Mouse (Mus musculus) kidney, embryonic 14.5 days (tissue): Measurements from ENCODE around the gene Zfp281. TPM values are rescaled to one million over a fixed set of nuclear protein-coding genes. Genes with fewer than 3 reads are reported as not detected.
A peak's percentile ranks its signal among the peaks of the same experiment; 100 is the strongest.

Experiments used
- ATAC-seq: fragments of 200-750 bp; cut with Nextera tagmentation; 2 replicates; pipeline ENCODE4 v1.8.0; 2017; ENCODE audit warnings: moderate number of reproducible peaks, mild to moderate bottlenecking, moderate TSS enrichment, moderate library complexity; ENCODE audit not compliant: low FRiP score, low TSS enrichment
- H3K27ac ChIP-seq: fragments of 300-500 bp; sonication (generic); 2 replicates; pipeline ENCODE4 v1.5.1; 2014; ENCODE audit warnings: low read depth, mild to moderate bottlenecking, low read length, moderate library complexity, mixed read lengths
- H3K27me3 ChIP-seq: fragments of 300-500 bp; sonication (generic); 2 replicates; pipeline ENCODE4 v1.6.1; 2014; ENCODE audit warnings: mild to moderate bottlenecking, low read length; ENCODE audit not compliant: control insufficient read depth, insufficient read depth
- H3K36me3 ChIP-seq: fragments of 300-500 bp; sonication (generic); 2 replicates; pipeline ENCODE4 v1.6.1; 2014; ENCODE audit warnings: low read length, mixed read lengths; ENCODE audit not compliant: control insufficient read depth, insufficient read depth
- H3K4me1 ChIP-seq: fragments of 300-500 bp; sonication (generic); 2 replicates; pipeline ENCODE4 v1.6.1; 2014; ENCODE audit warnings: low read length, mixed read lengths; ENCODE audit not compliant: control insufficient read depth, insufficient read depth
- H3K4me2 ChIP-seq: fragments of 300-500 bp; sonication (generic); replicated peaks from 2 replicates; pipeline ENCODE4 v1.6.1; 2014; ENCODE audit warnings: low read depth, mild to moderate bottlenecking, low read length
- H3K4me3 ChIP-seq: fragments of 300-500 bp; sonication (generic); 2 replicates; pipeline ENCODE4 v1.5.1; 2014; ENCODE audit warnings: mild to moderate bottlenecking, low read length
- H3K9ac ChIP-seq: fragments of 300-500 bp; sonication (generic); 2 replicates; pipeline ENCODE4 v1.6.1; 2014; ENCODE audit warnings: low read depth, mild to moderate bottlenecking, low read length, moderate library complexity
- H3K9me3 ChIP-seq: fragments of 300-500 bp; sonication (generic); 2 replicates; pipeline ENCODE4 v1.6.1; 2016; ENCODE audit warnings: low read length; ENCODE audit not compliant: control insufficient read depth
- WGBS: fragments of 180-500 bp; shearing (Covaris S2); extraction: QIAGEN DNeasy Blood & Tissue Kit; methylation state at CpG from one replicate; pipeline ENCODE4 v1.1.7; 2014; 5-methylcytosine and 5-hydroxymethylcytosine counted together
- polyA plus RNA-seq: library from polyadenylated mRNA; unstranded; fragments of >200 nt; fragmentation: Nextera tagmentation; extraction: Ambion mirVana; gene quantifications from 2 replicates; pipeline ENCODE4 v1.2.1, GENCODE M21; 2014

Zfp281 gene
- polyA plus RNA-seq, 1 experiment from 2014 or later = 26.1 TPM

DNA sequence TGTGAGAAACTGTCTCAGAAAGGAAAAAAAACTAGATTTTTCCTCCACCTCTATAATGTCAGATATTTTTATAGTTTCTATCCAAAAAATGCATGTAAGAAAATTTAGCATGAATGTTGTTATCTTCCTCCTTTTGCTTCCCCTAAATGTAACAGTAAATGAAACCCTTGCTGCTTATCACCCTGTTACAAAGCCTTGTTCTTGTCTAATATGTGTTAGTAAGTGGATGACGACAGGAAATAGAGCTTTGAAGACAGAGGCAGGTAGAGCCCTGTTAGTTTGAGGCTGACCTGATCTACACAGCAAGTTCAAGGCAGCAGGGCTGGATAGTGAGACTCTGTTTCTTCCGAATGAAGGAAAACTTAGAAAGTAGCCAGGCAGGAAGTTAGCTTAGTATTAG lies 14.5 kb downstream of the Zfp281 start:
- ATAC-seq = no peak
- 78% methylated on average over 2 of the region's 2 CpGs for WGBS
- Histone ChIP-seq H3K4me3 (no peak overlapping the region), H3K27ac (no peak overlapping the region), H3K36me3 (no peaks in the 10 kb centered on the region), H3K9me3 (no peaks in the 10 kb centered on the region), H3K4me1 (no peaks in the 10 kb centered on the region), H3K27me3 (no peaks in the 10 kb centered on the region), H3K4me2 (no peak overlapping the region), H3K9ac (no peak overlapping the region)

DNA sequence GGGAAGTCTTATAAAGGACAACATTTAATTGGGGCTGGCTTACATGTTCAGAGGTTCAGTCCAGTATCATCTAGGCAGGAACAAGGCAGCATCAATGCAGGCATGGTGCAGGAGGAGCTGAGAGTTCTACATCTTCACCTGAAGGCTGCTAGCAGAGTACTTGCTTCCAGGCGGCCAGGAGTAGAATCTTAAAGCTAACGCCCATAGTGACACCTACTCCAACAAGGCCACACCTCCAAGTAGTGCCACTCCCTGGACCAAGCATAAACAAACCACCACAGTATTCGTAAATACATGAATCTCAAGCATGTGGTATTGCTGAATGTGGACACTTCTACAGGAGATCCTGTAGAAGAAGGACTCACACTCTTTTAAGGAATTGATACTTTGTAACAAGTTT lies 18.0 kb downstream of the Zfp281 start:
- Histone ChIP-seq H3K27ac (no peak overlapping the region), H3K9me3 (no peaks in the 10 kb centered on the region), H3K9ac (no peak overlapping the region), H3K4me2 (no peak overlapping the region), H3K4me1 (no peaks in the 10 kb centered on the region), H3K4me3 (no peak overlapping the region), H3K27me3 (no peaks in the 10 kb centered on the region), H3K36me3 (no peaks in the 10 kb centered on the region)
- 77% methylated on average over 3 of the region's 3 CpGs for WGBS
- no peak for ATAC-seq

DNA sequence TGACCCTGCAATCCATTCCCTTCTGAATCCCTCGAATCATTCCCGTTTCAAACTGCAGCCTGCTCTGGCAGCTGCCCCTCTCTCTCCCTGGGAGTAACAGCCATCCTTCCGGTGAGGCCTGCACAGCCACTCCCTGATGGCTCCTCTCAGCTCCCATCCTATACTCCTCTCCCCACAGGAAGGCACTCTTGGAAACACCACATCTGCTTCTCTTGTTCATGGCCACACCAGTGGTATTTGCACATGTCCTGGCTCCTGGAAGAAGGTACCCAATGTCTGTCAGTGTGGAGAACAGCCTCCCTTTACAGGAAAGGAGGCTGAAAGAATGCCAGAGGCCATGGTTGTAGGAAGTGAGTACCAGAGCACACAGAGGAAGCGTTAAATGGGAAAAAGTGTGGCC lies 19.8 kb downstream of the Zfp281 start:
- ATAC-seq = no peak
- H3K4me2 ChIP-seq = no peak overlapping the region
- no peak overlapping the region for H3K4me3 ChIP-seq
- H3K27me3 ChIP-seq = no peaks in the 10 kb centered on the region
- H3K9me3 ChIP-seq = no peaks in the 10 kb centered on the region
- no peaks in the 10 kb centered on the region for H3K4me1 ChIP-seq
- H3K36me3 ChIP-seq = no peaks in the 10 kb centered on the region
- no peak overlapping the region for H3K9ac ChIP-seq
- WGBS = 48% methylated on average over 4 of the region's 4 CpGs
- H3K27ac ChIP-seq = no peak overlapping the region

DNA sequence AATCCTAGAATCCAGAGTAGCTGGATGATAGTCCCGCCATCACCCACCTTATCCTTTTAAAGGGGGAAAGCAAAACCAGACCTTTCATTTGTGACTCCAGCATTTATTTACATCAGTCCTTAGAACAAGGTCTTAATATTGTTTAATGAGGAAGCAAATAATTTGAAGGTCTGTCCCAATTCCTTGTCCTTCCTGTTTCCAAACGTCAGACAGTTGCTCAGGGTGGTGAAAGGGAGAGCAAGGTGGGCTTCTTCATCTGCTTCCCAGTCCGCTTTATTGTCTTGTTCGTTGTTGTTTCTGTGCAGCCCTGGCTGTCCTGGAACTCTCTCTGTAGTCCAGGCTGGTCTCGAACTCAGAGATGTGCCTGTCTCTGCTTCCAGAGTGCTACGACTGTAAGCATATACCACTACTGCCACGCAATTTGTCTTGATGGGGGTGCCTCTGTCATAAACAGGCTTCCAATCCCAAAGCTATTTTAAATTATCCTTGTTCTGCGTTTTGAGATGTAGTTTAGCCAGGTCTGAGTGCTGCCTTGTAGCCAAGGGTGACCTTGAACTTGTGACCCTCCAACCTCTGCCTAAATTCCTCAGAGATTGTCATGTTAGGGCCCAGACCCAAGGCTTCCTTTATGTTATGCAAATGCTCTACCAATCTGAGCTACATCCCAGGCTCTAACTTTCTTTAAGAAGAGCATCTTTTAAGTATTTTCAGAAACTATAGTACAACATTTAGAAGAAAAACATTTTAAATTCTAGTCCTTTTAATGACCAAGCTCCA lies 21.3 kb downstream of the Zfp281 start:
- Histone ChIP-seq H3K9me3 (no peaks in the 10 kb centered on the region), H3K4me3 (no peak overlapping the region), H3K9ac (no peak overlapping the region), H3K27me3 (no peaks in the 10 kb centered on the region), H3K4me2 (no peak overlapping the region), H3K27ac (no peak overlapping the region), H3K36me3 (no peaks in the 10 kb centered on the region), H3K4me1 (no peaks in the 10 kb centered on the region)
- WGBS = 87% methylated on average over 8 of the region's 8 CpGs
- ATAC-seq = no peak

DNA sequence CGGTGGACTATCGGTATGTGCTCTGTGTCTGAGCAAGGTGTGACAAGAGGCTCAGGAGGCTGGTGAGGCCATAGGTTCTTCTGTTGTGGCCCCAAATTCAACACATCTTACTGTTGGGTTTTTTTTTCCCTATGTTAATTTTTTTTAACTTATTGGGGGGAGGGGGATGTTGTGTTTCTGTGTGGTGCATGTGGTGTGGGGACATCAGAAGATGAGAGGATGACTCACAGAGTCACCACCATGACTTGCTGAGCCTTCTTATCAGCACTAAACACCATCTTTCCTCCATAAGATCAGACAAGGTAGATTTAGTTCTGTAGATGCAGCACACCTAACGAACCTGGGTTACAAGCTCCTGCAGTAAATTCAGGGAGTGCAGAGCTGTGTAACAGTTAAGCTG lies 27.4 kb downstream of the Zfp281 start:
- WGBS = 90% methylated on average over 3 of the region's 3 CpGs
- no peak for ATAC-seq

DNA sequence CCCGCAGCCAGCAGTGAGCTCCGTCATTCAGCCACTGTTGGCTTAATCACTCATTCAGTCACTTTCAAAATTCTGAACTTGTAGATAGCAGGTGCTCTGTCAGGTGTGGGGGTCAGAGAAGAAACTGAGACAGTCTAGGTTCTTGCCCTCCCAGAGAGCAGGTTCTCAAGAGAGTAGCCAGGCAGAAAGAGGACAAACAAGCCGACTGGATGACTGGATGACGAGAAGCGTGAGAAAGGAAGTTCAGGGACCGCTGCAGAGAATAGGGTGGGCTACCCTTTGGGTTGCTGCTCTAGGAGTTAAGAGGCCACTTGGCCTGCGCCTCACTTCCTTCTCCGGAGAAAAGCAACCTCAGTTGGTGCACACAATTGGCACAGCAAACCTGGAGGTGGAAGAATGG lies 28.8 kb downstream of the Zfp281 start:
- H3K9me3 ChIP-seq = no peaks in the 10 kb centered on the region
- no peaks in the 10 kb centered on the region for H3K27me3 ChIP-seq
- 0 out of 2 replicates have a peak, but pooled peaks cover 8% of the 10 kb centered on the region for H3K4me1 ChIP-seq
- H3K27ac ChIP-seq = no peak overlapping the region
- H3K9ac ChIP-seq = no peak overlapping the region
- 64% methylated on average over 8 of the region's 8 CpGs for WGBS
- no peak overlapping the region for H3K4me2 ChIP-seq
- H3K4me3 ChIP-seq = no peak overlapping the region
- peak; percentile 52; the same call in 1 of the 2 replicates for ATAC-seq
- H3K36me3 ChIP-seq = no peaks in the 10 kb centered on the region

More for the DNA sequence above, 27.4 kb downstream of the Zfp281 start:
- Histone ChIP-seq H3K4me2 (no peak overlapping the region), H3K27ac (no peak overlapping the region), H3K36me3 (no peaks in the 10 kb centered on the region), H3K27me3 (no peaks in the 10 kb centered on the region), H3K4me3 (no peak overlapping the region), H3K9ac (no peak overlapping the region), H3K9me3 (no peaks in the 10 kb centered on the region), H3K4me1 (0 out of 2 replicates have a peak, but pooled peaks cover 8% of the 10 kb centered on the region)

DNA sequence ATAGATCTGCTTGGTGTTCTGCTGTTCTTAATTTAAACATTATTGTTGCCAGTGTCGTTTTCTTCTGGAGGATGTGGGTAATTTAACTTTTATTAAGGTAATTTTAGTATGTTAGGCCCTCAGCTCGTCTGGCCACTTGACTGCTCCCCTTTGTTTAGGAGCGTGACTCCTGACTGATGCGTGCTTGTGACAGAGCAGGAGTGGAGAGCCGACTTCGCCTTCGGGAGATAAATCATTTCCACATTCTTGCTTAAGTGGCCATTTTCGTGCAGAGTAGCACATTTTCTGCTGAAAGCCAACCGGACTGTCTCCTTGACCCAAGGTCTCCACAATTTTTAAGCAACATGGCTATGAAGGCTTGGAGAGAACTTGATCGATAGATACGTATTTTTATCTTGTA lies 29.7 kb downstream of the Zfp281 start:
- Histone ChIP-seq H3K27ac (no peak overlapping the region), H3K9ac (no peak overlapping the region), H3K4me1 (0 out of 2 replicates have a peak, but pooled peaks cover 8% of the 10 kb centered on the region), H3K36me3 (no peaks in the 10 kb centered on the region), H3K9me3 (no peaks in the 10 kb centered on the region), H3K4me3 (no peak overlapping the region), H3K4me2 (no peak overlapping the region), H3K27me3 (no peaks in the 10 kb centered on the region)
- ATAC-seq = no peak
- 25% methylated on average over 11 of the region's 11 CpGs for WGBS

DNA sequence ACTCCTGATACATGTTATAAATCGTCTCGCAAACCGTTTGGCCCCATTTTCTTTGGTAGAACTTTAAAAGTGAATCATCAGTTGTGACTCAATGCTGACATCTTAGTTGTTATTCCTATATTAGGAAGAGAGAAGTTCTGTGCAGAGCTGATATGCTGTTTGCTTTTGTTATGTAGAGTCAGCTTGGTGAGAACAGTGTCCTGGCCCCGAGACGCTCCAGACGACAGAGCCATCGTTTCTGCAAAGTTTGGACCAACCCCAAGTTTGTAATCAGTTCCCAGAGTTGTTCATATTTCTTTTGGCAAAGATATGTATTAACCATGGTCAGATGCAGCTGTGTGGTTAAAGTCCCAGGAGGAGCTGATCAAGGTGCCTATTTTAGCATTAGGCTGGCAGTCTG lies 31.9 kb downstream of the Zfp281 start:
- Histone ChIP-seq H3K4me1 (0 out of 2 replicates have a peak, but pooled peaks cover 8% of the 10 kb centered on the region), H3K27ac (no peak overlapping the region), H3K36me3 (no peaks in the 10 kb centered on the region), H3K9me3 (no peaks in the 10 kb centered on the region), H3K4me2 (no peak overlapping the region), H3K27me3 (no peaks in the 10 kb centered on the region), H3K4me3 (no peak overlapping the region), H3K9ac (no peak overlapping the region)
- no peak for ATAC-seq
- WGBS = 71% methylated on average over 7 of the region's 7 CpGs

DNA sequence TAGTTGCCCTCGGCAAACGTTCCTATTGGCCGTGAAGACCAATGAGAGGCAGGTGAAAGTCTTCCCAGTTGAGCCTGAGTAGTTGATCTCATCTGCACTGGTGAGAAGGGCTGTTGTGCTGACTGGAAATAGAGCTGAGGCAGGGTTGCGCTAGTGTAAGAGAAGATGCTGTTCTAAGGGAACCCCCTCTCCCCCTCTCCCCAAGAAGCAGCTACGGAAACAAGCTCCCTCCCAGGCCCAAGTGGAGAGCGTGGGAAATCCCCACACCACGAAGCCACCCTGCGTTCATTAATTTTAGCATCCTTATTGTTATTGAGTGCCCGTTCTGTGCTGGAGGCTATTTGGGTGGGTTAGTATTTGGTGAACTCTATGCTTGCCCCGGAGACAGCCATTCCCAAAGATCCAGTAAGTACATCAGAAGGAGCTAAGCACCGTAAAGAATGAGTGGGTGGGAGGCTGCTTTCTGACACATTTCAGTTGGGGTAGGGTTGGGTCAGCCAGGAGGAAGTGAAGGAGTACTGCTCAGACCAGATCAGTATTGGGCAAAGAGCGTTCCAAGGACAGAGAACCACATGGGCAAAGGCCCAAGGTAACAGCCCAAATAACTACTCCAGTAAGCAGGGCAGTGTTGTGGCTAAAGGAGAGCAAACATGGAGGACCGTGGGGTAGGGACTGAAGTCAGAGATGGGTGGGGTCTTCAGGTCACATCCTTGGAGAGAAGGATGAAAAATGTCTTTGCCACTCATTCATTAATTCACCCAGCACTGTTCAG lies 33.9 kb downstream of the Zfp281 start:
- Histone ChIP-seq H3K36me3 (no peaks in the 10 kb centered on the region), H3K9me3 (no peaks in the 10 kb centered on the region), H3K4me3 (no peak overlapping the region), H3K4me2 (no peak overlapping the region), H3K4me1 (0 out of 2 replicates have a peak, but pooled peaks cover 8% of the 10 kb centered on the region), H3K27ac (no peak overlapping the region), H3K27me3 (no peaks in the 10 kb centered on the region), H3K9ac (no peak overlapping the region)
- WGBS = 85% methylated on average over 13 of the region's 13 CpGs
- ATAC-seq = no peak
